Mouse (Mus musculus) ZHBTc4 (cell line): ENCODE measurements around the gene 1700019D03Rik.
"Not testable (repeated sequence)": the region's sequence is repeated elsewhere in the genome, so short reads cannot be mapped to it uniquely, and the experiment has no call there.

Experiments
- DNase-seq: peaks from one replicate; pipeline ENCODE4 v3.0.0-alpha.2; 2011; ENCODE audit warnings: low read depth, low spot score

Gene 1700019D03Rik

DNA sequence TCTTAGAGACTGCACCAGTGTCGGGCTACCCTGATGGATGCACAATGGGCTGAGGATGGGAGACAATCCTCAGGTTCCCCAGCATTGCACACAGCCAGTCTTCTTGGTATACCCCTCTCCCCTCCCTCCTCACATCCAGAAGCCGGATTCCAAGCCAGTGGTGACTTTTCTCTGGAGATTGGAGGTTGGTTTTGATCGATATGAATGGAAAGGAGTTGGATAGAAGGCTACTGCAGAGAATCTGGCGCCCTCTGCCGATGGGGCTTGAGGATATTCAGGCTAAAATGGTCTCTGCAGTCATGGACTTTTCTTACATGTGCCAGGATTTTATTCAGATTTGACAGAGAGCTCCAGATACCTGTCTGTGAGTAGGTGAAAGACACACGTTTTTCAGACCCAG lies 64.9 kb downstream of the 1700019D03Rik start:
- peak; percentile 85 for DNase-seq

DNA sequence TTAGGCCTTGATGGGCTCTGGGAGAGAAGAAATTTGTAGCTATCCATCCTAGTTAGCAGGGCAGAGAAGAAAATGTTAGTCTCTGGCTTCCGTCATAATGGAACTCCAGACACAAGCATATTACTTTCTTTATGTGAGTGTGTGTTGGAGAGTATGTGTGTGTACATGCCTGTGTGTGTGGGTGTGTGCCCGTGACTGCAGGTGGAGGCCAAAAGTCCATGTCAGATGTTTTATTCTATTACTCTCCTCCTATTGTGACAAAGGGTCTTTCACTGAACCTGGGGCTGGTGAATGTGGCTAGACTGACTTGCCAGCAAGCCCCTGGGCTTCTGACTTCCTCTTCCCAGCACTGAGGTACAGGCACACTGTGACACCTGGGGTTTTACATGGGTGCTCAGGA lies 65.5 kb downstream of the 1700019D03Rik start:
- no peak for DNase-seq

DNA sequence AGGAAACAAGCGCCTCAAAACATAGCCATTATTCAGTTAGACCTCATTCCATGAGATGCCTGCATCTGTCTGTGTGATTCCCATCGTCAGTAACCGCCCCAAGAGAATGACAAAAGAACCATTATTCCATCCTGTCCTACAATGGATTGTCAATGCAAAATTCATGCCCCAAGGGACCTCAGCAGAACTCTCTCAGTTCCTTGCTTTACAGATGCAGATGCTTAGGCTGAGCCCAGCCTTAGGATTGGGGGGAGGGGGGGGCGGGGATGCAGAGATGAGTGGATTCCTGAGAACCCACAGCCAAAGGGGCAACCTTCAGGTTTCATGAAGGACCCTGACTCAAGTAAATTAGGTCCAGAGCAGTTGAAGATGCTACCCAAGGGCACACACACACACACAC lies 66.4 kb downstream of the 1700019D03Rik start:
- DNase-seq = peak; percentile 98

DNA sequence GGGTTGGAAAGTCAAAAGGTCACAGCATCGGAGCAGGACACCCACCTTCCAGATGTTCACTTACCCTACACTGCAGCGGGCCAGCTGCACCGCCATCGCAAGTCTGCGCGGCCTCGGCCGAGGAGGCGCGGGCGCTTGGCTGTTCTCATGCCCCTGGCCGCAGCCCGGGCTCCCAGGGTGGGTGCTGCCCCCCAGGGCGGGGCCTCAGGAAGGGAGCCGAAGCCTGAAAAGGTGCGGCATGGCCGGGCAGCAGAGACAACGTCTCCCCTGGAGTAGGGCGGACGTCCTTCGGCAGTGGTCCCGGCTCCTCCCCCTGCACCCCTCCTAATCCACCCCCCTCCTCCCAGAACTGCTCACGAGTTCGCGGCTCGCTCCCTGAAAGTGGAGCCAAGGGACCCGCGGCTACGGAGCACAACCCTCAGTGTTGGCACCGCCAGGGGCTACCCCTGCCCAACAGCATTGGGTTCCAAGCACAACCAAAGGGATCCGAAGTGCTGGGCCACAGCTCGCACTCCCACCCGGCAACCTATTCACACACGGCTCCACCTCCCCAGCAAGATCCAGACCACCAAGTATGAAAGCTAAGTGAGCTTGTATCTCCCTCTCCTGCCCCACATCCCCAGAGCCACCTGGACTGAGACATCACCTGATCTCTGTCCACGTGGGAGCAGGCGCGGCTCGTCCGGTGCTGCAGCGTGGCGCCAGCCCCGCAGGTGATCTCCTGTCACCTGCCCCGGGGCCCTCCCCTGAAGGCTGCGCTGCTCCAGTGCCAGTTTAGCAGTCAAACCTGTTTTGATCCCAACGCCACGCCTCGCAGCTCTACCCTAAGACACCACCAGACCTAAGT lies 67.2 kb downstream of the 1700019D03Rik start:
- DNase-seq = peak; percentile 98

DNA sequence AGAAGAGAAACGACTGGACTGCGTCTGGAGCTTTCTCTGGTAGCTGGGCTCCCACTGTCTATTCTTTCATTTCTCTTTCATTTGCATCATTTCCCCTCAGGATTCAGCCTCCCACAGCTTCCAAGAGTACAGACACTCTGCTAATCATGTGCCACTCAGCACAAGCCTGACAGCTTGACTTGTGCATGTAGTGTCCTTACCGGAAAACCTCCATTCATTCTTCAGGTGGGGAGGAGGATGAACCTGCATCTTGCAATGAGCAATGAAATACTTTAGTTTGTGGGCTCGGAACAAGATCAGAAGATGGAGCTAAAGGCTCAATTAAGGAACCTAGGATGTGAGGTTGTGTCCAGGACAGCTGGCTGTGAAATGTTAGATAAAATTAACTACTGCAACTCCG lies 67.8 kb downstream of the 1700019D03Rik start:
- DNase-seq = peak; percentile 56

DNA sequence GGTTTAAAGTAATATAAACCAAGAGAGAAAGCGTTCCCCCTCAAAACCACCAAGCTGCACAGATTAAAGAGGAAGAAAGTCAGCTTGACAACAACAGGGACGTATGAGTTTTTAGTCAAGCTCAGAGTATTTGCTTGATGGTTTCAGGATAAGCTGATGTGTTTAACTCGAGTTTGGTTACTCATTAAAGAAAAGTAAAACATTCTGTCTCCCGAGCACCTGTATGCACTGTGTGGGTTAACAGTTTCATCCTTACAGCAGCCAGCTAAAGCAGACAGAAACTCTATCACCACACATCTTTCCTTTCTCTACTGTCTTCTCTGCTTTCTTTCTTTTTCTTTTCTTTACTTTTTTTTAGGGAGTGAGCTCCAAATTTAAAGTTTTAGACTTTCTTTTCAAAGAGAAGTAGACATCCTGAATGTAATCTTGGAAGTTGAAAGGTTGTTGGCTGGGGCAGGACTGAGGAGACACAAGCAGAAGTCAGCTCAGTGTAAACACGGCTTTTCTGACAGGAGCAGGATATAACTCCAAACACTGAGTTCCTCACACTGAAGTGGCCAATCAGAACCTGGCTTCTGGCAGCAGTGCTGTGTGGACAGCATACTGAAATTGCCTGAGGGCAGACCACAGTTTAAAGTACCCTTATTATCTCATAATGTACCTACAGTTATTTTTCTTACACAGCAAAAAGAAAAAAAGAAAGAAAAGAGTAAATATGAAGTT lies 68.7 kb downstream of the 1700019D03Rik start:
- peak; percentile 48 for DNase-seq

DNA sequence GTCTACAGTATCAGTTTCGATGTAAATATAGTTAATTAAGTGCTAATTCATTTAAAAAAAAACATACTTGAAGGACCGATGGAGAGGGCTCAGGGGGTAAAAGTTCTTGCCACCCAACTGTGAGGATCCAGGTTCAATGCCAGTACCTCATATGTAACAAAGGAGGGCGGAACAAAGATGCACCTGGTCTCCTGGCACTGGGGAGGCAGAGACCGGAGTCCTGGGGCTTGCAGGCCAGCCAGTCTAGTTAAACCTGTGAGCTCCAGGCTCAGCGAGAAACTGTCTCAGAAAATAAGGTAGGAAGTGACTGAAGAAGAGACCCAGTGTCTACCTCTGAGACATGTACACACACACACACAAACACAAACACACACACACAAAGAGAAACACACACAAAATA lies 72.1 kb downstream of the 1700019D03Rik start:
- DNase-seq = no peak

DNA sequence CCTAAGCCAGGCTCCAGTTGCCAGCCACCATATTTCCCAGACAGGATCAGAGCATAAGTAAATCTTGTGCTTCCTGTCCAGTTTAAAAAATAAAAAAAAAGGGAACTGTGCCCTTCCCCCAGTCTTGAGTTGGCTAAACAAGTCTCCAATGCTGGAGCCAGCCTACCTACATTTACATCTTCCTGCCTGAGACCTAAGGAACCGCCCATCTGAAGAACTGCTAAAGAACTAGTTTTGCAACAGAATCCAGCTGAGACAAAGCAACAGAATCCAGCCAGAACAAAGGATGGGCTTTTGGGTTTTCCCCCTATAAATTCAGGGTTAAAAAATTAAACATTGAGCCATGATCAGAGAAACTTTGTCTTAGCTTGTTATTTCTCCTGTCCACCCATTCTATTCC lies 81.0 kb downstream of the 1700019D03Rik start:
- DNase-seq = peak; percentile 42

DNA sequence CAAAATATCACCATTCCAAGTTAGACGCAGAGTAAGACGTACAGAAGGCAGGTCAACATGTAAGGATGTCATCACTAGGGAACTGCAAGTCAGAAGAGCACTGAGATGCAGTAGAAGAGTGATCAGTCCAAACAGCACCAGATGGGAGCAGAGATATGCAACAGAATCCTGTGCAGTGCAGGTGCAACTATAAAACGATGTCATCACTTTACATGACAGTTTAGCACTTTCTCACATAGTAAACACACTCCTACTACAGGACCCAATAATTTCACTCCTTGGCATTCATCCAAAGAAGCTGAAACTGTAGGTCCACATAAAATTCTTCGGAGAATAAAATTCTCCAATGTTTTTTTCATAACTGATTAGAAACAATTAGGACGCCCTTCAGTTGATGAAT lies 85.5 kb downstream of the 1700019D03Rik start:
- DNase-seq = no peak

DNA sequence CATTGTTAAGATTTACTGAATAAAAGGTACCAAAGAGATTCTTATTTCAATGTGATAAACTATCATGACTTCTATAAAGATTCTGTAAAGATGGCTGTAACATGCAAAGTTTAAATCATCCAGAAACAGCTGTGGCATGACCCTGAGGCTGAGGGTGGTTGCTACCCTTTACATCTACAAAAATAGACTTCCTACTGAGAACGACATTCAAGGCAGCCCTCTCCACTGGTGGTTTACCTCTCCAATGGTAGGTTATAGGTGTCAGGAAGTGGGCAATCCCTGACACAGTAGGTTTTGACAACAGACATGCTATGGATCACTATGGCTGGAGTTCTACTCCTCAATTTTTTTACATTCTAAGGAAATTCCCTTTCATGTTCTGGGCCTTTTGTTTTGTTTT lies 95.5 kb downstream of the 1700019D03Rik start:
- not testable (repeated sequence) for DNase-seq

DNA sequence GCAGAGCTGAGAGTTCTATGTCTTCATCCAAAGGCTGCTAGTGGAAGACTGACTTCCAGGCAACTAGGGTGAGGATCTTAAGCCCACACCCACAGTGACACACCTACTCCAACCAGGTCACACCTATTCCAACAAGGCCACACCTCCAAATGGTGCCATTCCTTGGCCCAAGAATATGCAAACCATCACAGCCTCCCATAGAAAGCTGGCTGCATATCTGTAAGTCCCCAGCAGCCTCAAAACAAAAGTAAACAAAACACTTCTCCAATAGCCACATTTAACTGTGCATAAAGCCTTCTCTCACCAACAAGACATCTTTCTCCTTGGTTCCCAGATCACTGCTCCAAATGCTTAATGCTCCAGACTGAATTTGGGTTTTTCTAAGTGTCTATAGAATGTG lies 101.1 kb downstream of the 1700019D03Rik start:
- DNase-seq = peak; percentile 68

DNA sequence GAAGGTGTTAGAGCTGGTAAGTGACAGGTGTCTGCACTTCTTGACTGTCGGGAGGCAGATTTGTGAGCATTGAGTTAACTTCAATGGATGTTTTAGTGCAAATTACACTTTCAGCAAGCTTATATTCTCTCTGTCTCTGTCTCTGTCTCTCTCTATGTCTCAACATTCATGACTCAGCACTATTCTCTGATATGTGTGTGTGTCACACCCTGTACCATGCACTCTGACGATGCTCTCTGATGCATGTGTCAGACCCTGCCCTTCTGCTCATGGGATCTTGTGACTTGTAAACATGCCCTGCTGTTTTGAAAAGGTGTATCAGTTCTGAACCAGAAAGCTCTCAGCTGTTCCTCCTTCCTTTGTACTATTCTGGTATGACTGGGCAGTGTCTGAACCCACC lies 103.3 kb downstream of the 1700019D03Rik start:
- no peak for DNase-seq

DNA sequence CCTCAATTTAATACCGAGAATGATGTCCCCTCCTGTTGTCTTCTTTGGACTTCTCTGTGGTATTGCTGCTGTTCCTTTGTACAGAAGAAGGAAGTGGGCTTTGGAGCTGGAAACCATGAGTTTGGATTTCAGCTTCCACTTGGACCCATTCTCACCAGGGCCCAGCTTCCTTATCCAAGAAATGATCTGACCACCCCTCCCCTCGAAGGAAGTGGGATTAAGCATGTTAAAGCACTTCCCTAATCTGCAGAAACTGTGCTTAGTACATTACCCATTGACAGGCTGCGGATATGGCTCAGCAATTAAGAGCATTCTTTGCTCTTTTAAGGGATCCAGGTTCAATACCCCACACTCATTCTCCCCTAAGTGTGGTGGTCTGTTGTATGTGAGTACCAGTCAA lies 110.2 kb downstream of the 1700019D03Rik start:
- no peak for DNase-seq

DNA sequence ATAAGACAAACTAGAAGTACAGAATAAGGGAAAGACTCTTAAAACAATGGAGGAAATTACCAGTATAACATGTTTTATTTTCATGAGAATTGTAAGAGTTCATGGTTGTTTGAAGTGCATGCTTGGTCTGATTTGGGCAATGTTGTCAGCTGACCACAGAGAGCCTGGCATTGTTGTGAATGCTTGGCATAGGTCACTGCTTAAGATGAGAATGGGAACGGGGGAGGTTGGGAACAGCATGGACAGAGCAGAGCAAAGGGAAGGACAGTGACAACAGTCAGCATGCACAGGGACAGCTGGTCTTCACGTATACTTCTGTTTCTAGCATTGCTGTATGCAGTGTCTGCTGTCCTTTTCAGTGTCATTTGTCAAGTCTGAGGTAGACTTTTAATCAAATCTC lies 135.8 kb downstream of the 1700019D03Rik start:
- DNase-seq = no peak
